Mouse (Mus musculus) MEL (cell line): ENCODE measurements around the gene Slc4a4.

Source experiments
- CTCF ChIP-seq, 3 experiments: IDR thresholded peaks in 2 of 3; conservative IDR thresholded peaks in 1 of 3; 2 replicates each; pipeline ENCODE4 v1.5.1; 2011 to 2012; ENCODE audit warnings: low read length in 3 of 3, low read depth in 2 of 3, mild to moderate bottlenecking in 2 of 3, improper control_type of control experiment in 1 of 3, inconsistent platforms in 1 of 3, mixed read lengths in 1 of 3, moderate library complexity in 1 of 3; ENCODE audit not compliant: control insufficient read depth in 1 of 3, insufficient read depth in 1 of 3, poor library complexity in 1 of 3, severe bottlenecking in 1 of 3
- ELF1 ChIP-seq: IDR thresholded peaks from 2 replicates; pipeline ENCODE4 v1.6.1; 2014; ENCODE audit warnings: low read depth, mild to moderate bottlenecking, inconsistent platforms, low read length, improper control_type of control experiment, moderate library complexity
- MAFK ChIP-seq: IDR thresholded peaks from 2 replicates; pipeline ENCODE4 v1.6.1; 2011; ENCODE audit warnings: low read depth, mild to moderate bottlenecking, low read length, improper control_type of control experiment, borderline replicate concordance

DNA sequence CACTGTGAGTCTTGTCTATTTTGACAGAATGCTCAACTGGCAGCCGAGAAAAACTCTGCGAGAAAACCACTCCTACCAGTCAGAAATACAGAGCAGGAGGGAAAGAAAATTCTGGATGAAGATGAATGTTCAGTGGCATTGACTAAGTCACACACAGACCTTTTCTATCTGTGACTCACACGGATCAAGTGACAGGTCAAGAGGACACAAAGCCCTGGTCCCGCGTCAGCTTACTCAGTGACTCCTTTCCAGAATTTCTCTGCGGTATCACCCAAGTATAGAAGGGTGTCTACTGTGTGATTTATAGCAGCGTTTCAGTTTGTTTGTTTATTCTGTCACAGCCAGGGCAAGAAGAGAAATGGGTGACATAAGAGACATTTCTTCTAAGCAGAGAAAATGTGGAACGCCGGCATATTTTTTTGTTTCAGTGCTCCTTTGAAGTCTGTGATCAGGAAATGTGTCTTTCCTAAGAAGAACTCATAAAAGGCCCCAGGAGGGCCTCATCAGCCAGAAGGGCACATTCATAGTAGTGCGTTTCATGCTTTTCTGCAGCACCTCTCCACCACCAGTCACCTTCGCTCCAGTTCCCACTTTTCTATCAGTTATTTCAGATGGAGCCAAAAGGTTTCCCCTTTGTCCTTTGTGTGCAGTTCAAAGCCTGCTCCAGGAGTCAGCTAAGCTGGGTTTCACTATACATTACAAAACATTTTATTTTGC is 82.5 kb downstream of the Slc4a4 start:
- TF ChIP-seq ELF1 = no peak
- TF ChIP-seq CTCF (IDR thresholded peaks at IDR 0.05 in 2 of 3, conservative IDR thresholded peaks at IDR 0.05 in 1 of 3; ENCODE audit: control insufficient read depth in 1 of 3, insufficient read depth in 1 of 3, low read depth in 2 of 3, low read length in 3 of 3, poor library complexity in 1 of 3, severe bottlenecking in 1 of 3) = no peak
- no peak for TF ChIP-seq MAFK
